Mouse (Mus musculus) lung, postnatal 0 days (tissue): ENCODE results near the gene Pecr. TPM values are rescaled to one million over a fixed set of nuclear protein-coding genes. Genes with fewer than 3 reads are reported as not detected.

Source experiments
- ATAC-seq: fragments of 200-750 bp; cut with Nextera tagmentation; 2 replicates; pipeline ENCODE4 v1.8.0; 2017; ENCODE audit warnings: moderate library complexity
- DNase-seq: peaks from one replicate; pipeline ENCODE4 v3.0.0-alpha.2; 2016; ENCODE audit warnings: low spot score
- H3K27ac ChIP-seq: fragments of 300-500 bp; sonication (generic); 2 replicates; pipeline ENCODE4 v1.5.1; 2014; ENCODE audit warnings: antibody characterized with exemption, mild to moderate bottlenecking, low read length, mixed read lengths
- H3K27me3 ChIP-seq: fragments of 300-500 bp; sonication (generic); replicated peaks from 2 replicates; pipeline ENCODE4 v1.6.1; 2014; ENCODE audit warnings: low read length, mixed read lengths; ENCODE audit not compliant: insufficient read depth
- H3K36me3 ChIP-seq: fragments of 300-500 bp; sonication (generic); 2 replicates; pipeline ENCODE4 v1.6.1; 2014; ENCODE audit warnings: low read length, mixed read lengths; ENCODE audit not compliant: insufficient read depth
- H3K4me1 ChIP-seq: fragments of 300-500 bp; sonication (generic); 2 replicates; pipeline ENCODE4 v1.6.1; 2014; ENCODE audit warnings: antibody characterized with exemption, low read depth, low read length, mixed read lengths; ENCODE audit not compliant: insufficient read depth
- H3K4me2 ChIP-seq: fragments of 300-500 bp; sonication (generic); replicated peaks from 2 replicates; pipeline ENCODE4 v1.6.1; 2014; ENCODE audit warnings: low read depth, mild to moderate bottlenecking, low read length, moderate library complexity, mixed read lengths
- H3K4me3 ChIP-seq: fragments of 300-500 bp; sonication (generic); 2 replicates; pipeline ENCODE4 v1.5.1; 2014; ENCODE audit warnings: low read depth, low read length
- H3K9ac ChIP-seq: fragments of 300-500 bp; sonication (generic); replicated peaks from 2 replicates; pipeline ENCODE4 v1.6.1; 2014; ENCODE audit warnings: low read depth, mild to moderate bottlenecking
- H3K9me3 ChIP-seq: fragments of 300-500 bp; sonication (generic); 2 replicates; pipeline ENCODE4 v1.6.1; 2016; ENCODE audit warnings: low read length, mixed read lengths
- CTCF ChIP-seq: IDR thresholded peaks from 2 replicates; pipeline ENCODE4 v1.5.1; 2016; ENCODE audit warnings: antibody characterized with exemption, mild to moderate bottlenecking
- EP300 ChIP-seq: IDR thresholded peaks from 2 replicates; pipeline ENCODE4 v1.6.1; 2016; ENCODE audit warnings: antibody characterized with exemption, mild to moderate bottlenecking, control low read depth
- WGBS: fragments of 180-500 bp; shearing (Covaris S2); extraction: QIAGEN DNeasy Blood & Tissue Kit; methylation state at CpG from one replicate; pipeline ENCODE4 v1.1.7; 2014; 5-methylcytosine and 5-hydroxymethylcytosine counted together
- polyA plus RNA-seq: library from polyadenylated mRNA; unstranded; fragments of >200 nt; fragmentation: Nextera tagmentation; extraction: Ambion mirVana; gene quantifications from 2 replicates; pipeline ENCODE4 v1.2.1, GENCODE M21; 2015

Pecr gene
- polyA plus RNA-seq, 1 experiment from 2014 or later = 12.0 TPM

GRCm38 (mm10) chr1:72211701-72212699 lies 72.1 kb downstream of the Pecr start, which contains the start of gene Mreg:
Gene Mreg (minus strand): TSS chr1:72212307.
- Histone ChIP-seq H3K27me3 (0 out of 2 replicates have a peak, but pooled peaks cover 5% of the 10 kb centered on the region), H3K4me2 (peak within 1 kb of the TSS; percentile 99), H3K4me3 (peak within 1 kb of the TSS; percentile 63), H3K9me3 (no peaks in the 10 kb centered on the region), H3K4me1 (no peaks in the 10 kb centered on the region), H3K27ac (no peak within 1 kb of the TSS), H3K9ac (peak within 1 kb of the TSS; percentile 29; the same call in 1 of the 2 replicates), H3K36me3 (no peaks in the 10 kb centered on the region)
- ATAC-seq (peak; percentile 83), DNase-seq (peak; percentile 74)
- WGBS = 4% methylated on average over 62 of the region's 89 CpGs
- TF ChIP-seq CTCF (peak; percentile 69), EP300 (no peak)

- Histone ChIP-seq H3K27ac (no peak overlapping the region), H3K4me3 (peak overlapping the region; percentile 63), H3K9me3 (no peaks in the 10 kb centered on the region), H3K36me3 (no peaks in the 10 kb centered on the region), H3K4me2 (peak overlapping the region; percentile 99), H3K4me1 (no peaks in the 10 kb centered on the region), H3K27me3 (0 out of 2 replicates have a peak, but pooled peaks cover 5% of the 10 kb centered on the region), H3K9ac (no peak overlapping the region)
- no peak for TF ChIP-seq EP300
- DNase-seq (no peak), ATAC-seq (no peak)
- 19% methylated on average over 17 of the region's 17 CpGs for WGBS
Observed at GRCm38 (mm10) chr1:72210803-72211679, 73.1 kb downstream of the Pecr start.

Other genes starting within 250 kb of the Pecr start
- 0.57 and 0.98 TPM in 2 replicates for gene Mreg, start 72.0 kb downstream of the Pecr start, polyA plus RNA-seq
- gene Tmem169, start 55 bp upstream of the Pecr start, polyA plus RNA-seq = 0.07 and 0.10 TPM in 2 replicates
- 10.3 and 11.3 TPM in 2 replicates for gene Xrcc5, start 23.1 kb upstream of the Pecr start, polyA plus RNA-seq